Mouse (Mus musculus) erythroblast, embryonic 14.5 days (primary cell): ENCODE data around the gene Spcs3. TPM values are rescaled to one million over a fixed set of nuclear protein-coding genes. Genes with fewer than 3 reads are reported as not detected.

Source experiments
- H3K27me3 ChIP-seq: 2 replicates; pipeline ENCODE4 v1.6.1; 2012; ENCODE audit warnings: inconsistent platforms; ENCODE audit not compliant: control insufficient read depth
- H3K36me3 ChIP-seq: 2 replicates; pipeline ENCODE4 v1.6.1; 2012; ENCODE audit warnings: mild to moderate bottlenecking, inconsistent platforms; ENCODE audit not compliant: control insufficient read depth
- H3K4me1 ChIP-seq: 2 replicates; pipeline ENCODE4 v1.6.1; 2012; ENCODE audit warnings: inconsistent platforms; ENCODE audit not compliant: control insufficient read depth
- H3K4me3 ChIP-seq: replicated peaks from 2 replicates; pipeline ENCODE3; 2012; ENCODE audit warnings: moderate library complexity, mild to moderate bottlenecking, inconsistent platforms
- H3K9me3 ChIP-seq: 2 replicates; pipeline ENCODE4 v1.6.1; 2012; ENCODE audit warnings: low read length, inconsistent platforms, mixed read lengths; ENCODE audit not compliant: control insufficient read depth
- GATA1 ChIP-seq: IDR thresholded peaks from 2 replicates; pipeline ENCODE4 v1.6.1; 2012; ENCODE audit warnings: low read length, inconsistent platforms, mixed read lengths
- TAL1 ChIP-seq: IDR thresholded peaks from 3 replicates; pipeline ENCODE4 v1.6.1; 2012; ENCODE audit warnings: low read length, inconsistent platforms, mixed read lengths
- polyA plus RNA-seq: library from polyadenylated mRNA; stranded (reverse); fragments of >175 nt; gene quantifications from 2 replicates; pipeline ENCODE4 v1.2.3, GENCODE M21; 2012

The Spcs3 gene
- polyA plus RNA-seq, result 0.41 and 0.48 TPM in 2 replicates

- Histone ChIP-seq H3K36me3 (peaks cover 21% of the 10 kb centered on the region), H3K27me3 (no peaks in the 10 kb centered on the region), H3K9me3 (no peaks in the 10 kb centered on the region), H3K4me1 (peaks cover 32% of the 10 kb centered on the region), H3K4me3 (peak within 1 kb of the TSS; percentile 78)
- no peak for TF ChIP-seq TAL1
- no peak for TF ChIP-seq GATA1
These were observed at the start of gene Spcs3, which contains the start of gene Asb5 for GRCm38 (mm10) chr8:54529382-54530296. TSS of gene Spcs3 (minus strand) at chr8:54529998. TSS of gene Asb5 (plus strand) at chr8:54529580.

GRCm38 (mm10) chr8:54570618-54571609 lies 41.1 kb upstream of the Spcs3 start:
- no peaks in the 10 kb centered on the region for H3K36me3 ChIP-seq
- no peak overlapping the region for H3K4me3 ChIP-seq
- no peaks in the 10 kb centered on the region for H3K27me3 ChIP-seq
- H3K4me1 ChIP-seq, result no peaks in the 10 kb centered on the region
- TF ChIP-seq GATA1, result no peak
- no peak for TF ChIP-seq TAL1
- H3K9me3 ChIP-seq, result no peaks in the 10 kb centered on the region

- H3K4me1 ChIP-seq, result no peaks in the 10 kb centered on the region
- H3K27me3 ChIP-seq, result no peaks in the 10 kb centered on the region
- no peaks in the 10 kb centered on the region for H3K36me3 ChIP-seq
- H3K4me3 ChIP-seq, result no peak overlapping the region
- TF ChIP-seq TAL1 (no peak), GATA1 (no peak)
- H3K9me3 ChIP-seq, result no peaks in the 10 kb centered on the region
These were observed 37.4 kb upstream of the Spcs3 start for GRCm38 (mm10) chr8:54567168-54567567.

- Histone ChIP-seq H3K27me3 (no peaks in the 10 kb centered on the region), H3K36me3 (no peaks in the 10 kb centered on the region), H3K4me3 (no peak overlapping the region), H3K4me1 (no peaks in the 10 kb centered on the region), H3K9me3 (no peaks in the 10 kb centered on the region)
- TF ChIP-seq TAL1 (no peak), GATA1 (no peak)
These were observed 35.9 kb upstream of the Spcs3 start for GRCm38 (mm10) chr8:54565603-54566260.

- TF ChIP-seq GATA1 (no peak), TAL1 (no peak)
- Histone ChIP-seq H3K4me3 (no peak overlapping the region), H3K4me1 (no peaks in the 10 kb centered on the region), H3K27me3 (no peaks in the 10 kb centered on the region), H3K9me3 (no peaks in the 10 kb centered on the region), H3K36me3 (no peaks in the 10 kb centered on the region)
These were observed 35.4 kb upstream of the Spcs3 start for GRCm38 (mm10) chr8:54565181-54565580.

GRCm38 (mm10) chr8:54562137-54562536 lies 32.3 kb upstream of the Spcs3 start:
- H3K4me1 ChIP-seq, result no peaks in the 10 kb centered on the region
- no peak overlapping the region for H3K4me3 ChIP-seq
- TF ChIP-seq GATA1 (no peak), TAL1 (no peak)
- no peaks in the 10 kb centered on the region for H3K27me3 ChIP-seq
- H3K36me3 ChIP-seq, result no peaks in the 10 kb centered on the region
- no peaks in the 10 kb centered on the region for H3K9me3 ChIP-seq

GRCm38 (mm10) chr8:54554921-54555320 lies 25.1 kb upstream of the Spcs3 start:
- Histone ChIP-seq H3K36me3 (no peaks in the 10 kb centered on the region), H3K27me3 (no peaks in the 10 kb centered on the region), H3K4me3 (no peak overlapping the region), H3K9me3 (no peaks in the 10 kb centered on the region), H3K4me1 (no peaks in the 10 kb centered on the region)
- TF ChIP-seq TAL1 (no peak), GATA1 (no peak)

GRCm38 (mm10) chr8:54550026-54550574 lies 20.3 kb upstream of the Spcs3 start:
- no peak overlapping the region for H3K4me3 ChIP-seq
- H3K36me3 ChIP-seq, result no peaks in the 10 kb centered on the region
- H3K4me1 ChIP-seq, result no peaks in the 10 kb centered on the region
- TF ChIP-seq TAL1, result no peak
- TF ChIP-seq GATA1, result no peak
- no peaks in the 10 kb centered on the region for H3K9me3 ChIP-seq
- H3K27me3 ChIP-seq, result no peaks in the 10 kb centered on the region
